Mouse (Mus musculus): Measurements from ENCODE around the gene Klrb1b. TPM values are rescaled to one million over a fixed set of nuclear protein-coding genes. Genes with fewer than 3 reads are reported as not detected.
"Not testable (repeated sequence)": the region's sequence is repeated elsewhere in the genome, so short reads cannot be mapped to it uniquely, and the experiment has no call there.

Klrb1b gene
- total RNA-seq, 2 experiments from 2014 or later, result not detected

GRCm38 (mm10) chr6:128840669-128841068, 14.5 kb upstream of the Klrb1b start:
- not testable (repeated sequence) for DNase-seq

DNA sequence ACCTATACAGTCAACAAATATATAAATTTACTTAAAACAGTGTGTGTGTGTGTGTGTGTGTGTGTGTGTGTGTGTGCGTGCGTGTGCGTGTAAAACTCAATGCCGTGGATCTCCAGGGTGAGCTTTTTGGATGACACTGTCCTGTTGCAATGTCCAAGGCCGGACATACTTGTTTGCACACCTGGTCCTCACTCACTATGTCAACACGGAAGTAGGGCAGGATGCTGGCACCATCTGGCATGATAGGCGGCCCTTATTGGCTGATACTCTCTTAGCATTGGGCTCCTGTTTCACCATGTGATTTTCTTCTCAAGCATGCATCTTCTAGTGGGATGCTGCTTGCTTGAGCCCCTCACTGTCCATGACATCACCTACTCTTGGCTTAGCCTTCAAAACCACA, 13.8 kb upstream of the Klrb1b start:
- DNase-seq, result no peak

GRCm38 (mm10) chr6:128839266-128839771, 13.2 kb upstream of the Klrb1b start:
- peak; percentile 83 for DNase-seq

GRCm38 (mm10) chr6:128838342-128839265, 12.5 kb upstream of the Klrb1b start:
- peak; percentile 79 for DNase-seq

GRCm38 (mm10) chr6:128837454-128838341, 11.6 kb upstream of the Klrb1b start:
- DNase-seq, result no peak

- no peak for DNase-seq
Observed at GRCm38 (mm10) chr6:128836955-128837334, 10.8 kb upstream of the Klrb1b start.

GRCm38 (mm10) chr6:128836191-128836954, 10.2 kb upstream of the Klrb1b start:
- DNase-seq, result no peak

DNA sequence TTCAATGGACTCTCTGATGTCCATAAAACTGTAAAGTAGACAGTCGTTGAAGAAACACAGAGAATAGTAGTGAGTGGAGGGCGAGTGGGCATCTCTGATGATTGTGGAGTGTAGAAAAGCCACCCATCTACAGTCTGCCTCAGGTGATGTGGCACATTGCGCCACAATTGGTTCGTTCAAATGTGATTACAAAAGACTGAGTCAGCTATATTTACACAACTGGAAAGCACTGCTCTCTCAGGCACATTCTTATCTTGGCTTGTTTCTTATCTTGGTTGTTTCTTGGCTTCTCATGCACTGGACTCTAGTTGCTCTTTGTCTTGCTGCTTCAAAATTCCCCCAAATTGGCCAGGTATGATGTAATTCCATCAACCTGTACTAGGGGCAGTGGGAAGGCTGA, 9.4 kb upstream of the Klrb1b start:
- no peak for DNase-seq

DNA sequence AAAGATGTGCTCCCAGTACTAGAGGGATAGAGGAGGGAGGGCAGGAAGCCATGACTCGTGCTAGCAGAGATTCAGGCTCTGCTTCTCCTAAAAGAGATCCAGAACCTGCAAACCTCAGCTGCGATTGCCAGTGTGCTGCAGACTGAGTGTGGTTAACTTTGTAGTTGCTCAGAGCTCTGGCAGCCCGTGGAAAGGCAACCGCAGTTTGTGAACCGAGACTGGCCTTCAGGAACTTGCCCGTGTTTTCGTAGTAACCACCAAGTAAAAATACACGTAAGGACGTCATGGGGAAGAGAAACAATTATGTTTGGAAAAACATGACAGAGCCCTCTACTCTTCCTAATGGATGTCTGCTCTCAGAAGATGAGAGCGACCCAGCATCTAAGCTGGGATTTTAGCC, 6.9 kb upstream of the Klrb1b start:
- no peak for DNase-seq

DNA sequence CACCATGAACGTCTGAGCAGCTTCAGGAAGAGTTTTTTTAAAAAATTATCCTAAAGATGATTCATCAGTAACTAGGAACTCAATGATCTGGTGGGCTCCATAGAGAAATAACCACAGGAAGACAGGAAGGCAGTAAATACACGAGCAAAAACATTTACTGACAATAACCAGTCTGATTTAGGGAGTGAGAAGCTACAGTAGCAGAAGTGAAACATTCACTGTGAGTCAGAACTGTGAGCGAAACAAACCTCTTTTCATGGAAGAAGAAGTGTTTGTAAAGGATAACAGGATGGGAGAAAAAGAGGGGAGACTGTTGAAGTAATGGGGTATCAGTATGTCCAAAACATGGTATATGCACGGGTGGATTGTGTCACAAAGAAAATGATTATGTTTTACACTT, 3.7 kb upstream of the Klrb1b start:
- DNase-seq, result no peak

DNA sequence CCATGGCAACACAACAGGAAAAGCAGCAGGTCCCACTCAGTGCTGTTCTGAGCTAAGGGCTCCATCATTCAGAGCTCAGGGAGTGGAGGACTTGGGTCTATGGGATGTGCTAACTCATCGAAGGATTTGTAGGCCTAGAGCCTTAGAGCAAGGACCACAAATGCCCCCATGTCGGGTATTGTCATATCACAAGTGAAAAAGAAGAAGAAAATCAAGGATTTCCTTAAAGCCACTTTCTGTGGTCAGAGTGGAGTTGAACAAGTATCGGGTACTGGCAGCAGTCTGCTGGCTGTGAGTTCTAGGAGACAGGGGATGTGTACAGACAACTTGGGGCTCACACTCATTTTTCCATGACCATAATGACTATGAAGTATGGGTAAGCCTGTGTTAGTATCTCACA, 650 bp upstream of the Klrb1b start:
- DNase-seq, result no peak

DNA sequence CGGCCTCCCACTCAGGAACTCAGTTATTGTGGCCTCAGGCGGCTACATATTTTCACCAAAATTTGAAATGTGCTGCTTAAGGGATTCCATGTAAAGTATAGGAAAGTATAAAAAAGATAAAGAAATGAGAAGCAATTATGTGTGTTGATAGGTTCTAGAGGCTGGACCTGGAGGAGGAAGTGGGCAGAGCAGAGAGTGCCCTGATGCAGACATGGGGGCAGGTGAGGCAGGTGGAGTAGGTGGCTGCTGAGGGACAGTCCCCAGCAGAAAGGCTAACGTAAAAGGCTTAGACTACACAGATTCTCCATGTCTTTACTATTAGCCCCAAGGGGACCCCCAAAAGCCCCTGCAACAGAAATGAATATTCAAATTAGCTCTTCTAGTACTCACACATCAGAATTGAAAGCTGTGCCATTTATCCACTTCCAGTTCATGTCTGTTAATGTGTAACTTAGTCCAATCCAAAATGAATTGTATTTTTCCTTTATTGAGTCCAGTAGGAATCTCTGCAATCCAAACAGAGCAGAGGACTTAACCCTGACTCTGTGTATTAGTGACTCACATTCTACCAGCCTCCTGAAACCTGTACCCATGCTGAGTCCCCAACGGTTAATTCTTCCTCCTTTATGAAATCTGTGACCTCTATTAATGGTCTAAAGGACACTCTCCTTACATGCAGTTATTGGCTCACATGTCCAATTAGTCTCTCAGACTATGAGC, 7.9 kb downstream of the Klrb1b start:
- DNase-seq, result no peak

- no peak for DNase-seq
Observed at GRCm38 (mm10) chr6:128808532-128808931, 17.6 kb downstream of the Klrb1b start.

DNA sequence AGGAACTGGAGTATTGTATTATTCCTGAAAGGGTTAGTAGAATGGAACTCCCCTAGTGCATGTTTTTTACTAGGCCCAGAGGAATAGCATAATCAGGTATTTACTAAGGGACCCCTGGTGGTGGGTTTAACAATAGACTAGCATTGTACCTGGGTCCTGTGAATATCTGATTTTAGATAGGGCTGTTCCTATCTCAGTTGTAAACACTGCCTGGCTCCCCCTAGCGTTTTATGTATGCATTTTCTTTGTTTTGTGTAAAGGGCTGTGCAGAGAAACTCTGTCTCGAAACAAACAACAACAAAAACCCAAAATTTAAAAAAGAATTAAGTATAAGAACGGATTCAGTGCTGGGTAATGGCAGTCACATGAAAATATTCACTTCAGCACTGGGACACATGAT, 19.1 kb downstream of the Klrb1b start:
- no peak for DNase-seq

DNA sequence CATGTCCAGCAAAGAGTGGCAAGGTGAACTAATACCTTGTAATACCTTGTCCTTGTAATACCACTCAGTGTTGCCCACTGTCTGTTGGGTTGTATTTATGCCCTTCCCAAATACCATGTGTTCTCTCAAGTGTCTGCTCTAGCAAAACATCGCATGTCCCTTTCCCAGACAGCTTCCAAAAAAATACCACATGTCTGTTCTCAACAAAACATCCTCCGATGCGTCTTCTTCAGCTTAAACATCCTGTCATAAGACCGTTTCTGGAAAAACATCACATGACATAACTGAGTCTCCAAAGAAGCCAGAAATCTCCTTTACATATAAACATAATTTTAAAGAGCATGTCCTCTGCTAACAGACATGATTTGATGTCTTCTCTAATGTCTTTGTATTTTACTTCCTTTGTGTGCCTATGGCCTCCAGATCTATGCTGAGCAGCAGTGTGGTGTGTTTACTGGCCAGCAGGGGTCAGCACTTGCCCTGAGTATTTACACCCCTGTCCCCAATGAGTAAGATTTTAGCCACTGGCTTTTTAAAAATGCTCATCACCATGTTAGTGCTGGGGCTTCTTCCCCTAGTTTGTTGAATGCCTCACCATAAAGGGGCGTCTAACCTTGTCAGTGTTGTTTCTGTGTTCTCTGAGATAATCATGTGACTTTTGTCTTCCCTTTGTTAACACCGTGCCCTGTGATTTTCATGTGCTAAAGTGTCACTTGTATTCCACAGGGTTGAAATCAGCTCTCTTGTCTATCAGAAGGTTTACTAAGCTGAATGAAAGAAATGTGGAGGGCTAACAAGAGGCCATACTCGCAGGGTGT, 21.1 kb downstream of the Klrb1b start:
- peak; percentile 21 for DNase-seq

DNA sequence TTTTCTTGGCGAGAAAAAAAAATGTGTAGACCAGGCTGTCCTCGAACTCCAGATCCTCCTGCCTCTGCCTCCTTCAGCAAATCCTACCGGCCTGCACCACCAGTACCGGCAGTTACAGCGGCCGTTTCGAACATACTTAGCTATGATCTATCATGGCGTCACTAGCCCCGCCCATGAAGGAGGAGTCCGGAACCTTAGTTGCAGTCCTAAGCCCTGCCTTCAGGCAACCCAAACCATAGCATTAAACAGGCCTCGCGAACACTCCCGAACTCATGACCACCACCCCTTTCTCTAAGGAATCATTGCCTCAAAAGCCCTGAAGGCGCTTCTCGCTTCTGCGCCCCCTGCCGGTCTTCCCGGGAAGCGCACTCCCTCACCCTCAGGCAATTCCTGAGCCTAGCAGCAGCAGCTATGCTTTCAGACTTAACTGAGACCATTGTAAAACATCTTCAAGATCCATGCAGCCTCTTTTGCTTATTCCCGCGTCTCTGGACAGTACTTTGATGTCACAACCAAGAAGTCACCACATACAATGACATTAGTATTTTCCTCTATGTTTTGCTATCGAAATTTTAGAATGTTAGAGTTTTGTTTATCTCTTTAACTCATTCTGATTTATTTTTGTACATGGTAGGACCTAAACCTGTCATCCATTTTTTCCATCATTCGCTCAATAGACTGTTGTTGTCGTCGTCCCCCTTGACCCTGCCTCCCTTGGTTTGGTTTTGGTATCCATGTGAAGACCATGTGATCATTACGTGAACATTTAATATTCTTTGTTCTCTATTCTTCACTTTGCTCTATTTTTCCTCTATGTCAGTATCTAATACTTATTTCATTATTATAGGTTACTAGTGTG, 22.9 kb downstream of the Klrb1b start:
- peak; percentile 92 for DNase-seq

- peak; percentile 11 for DNase-seq
Observed at GRCm38 (mm10) chr6:128802557-128802956, 23.6 kb downstream of the Klrb1b start.

- DNase-seq, result not testable (repeated sequence)
Observed at GRCm38 (mm10) chr6:128800696-128801095, 25.4 kb downstream of the Klrb1b start.

GRCm38 (mm10) chr6:128799896-128800270, 26.2 kb downstream of the Klrb1b start:
- DNase-seq, result no peak
